Mouse (Mus musculus) heart, postnatal 25 days (tissue): ENCODE measurements at regions not wholly inside any gene's neighbourhood (a gene's known extent, or its start where the extent isn't known, plus 50 kb on each side); places are given as distances from the start of the nearest gene placed in this dataset.

ENCODE experiments used
- DNase-seq: peaks from one replicate; pipeline ENCODE4 v3.0.0; 2022; ENCODE audit warnings: low spot score
- intact Hi-C: fragments of 180-260 bp; cut with DNase I; formaldehyde crosslinking; loops from one replicate; pipeline ENCODE4 v1.15.1; 2025

DNA sequence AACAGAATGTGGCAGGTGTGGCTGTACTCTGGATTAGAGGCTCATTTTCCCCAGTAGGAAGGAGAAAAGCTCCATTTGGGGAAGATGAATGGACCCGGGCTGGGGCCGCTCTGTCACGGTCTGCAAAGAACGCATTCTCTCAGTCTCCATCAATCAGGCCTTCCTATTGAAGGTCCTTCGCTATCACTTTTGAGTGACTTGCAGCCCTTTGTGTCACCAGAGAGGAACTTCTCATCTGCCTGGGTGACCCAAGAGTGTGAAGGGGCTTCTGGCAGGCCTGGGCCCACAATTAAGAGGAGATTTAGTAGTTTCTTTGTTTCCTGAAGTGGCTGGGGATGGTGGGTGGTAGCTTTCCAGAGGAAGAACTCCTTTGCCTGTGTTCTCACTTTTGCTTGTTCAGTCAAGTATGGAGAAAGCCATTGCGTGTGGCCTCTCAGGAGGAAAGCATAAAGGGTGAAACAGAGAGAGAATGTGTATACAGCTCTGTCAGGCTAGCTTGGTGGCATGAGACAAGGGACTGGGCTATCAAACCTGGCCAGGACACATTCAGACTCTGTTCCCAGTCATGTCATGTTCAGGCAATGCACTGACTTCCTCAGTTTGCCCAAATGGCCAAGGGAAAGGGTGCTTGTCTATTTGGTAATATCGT, 1374.2 kb downstream of the Gsdmc2 start:
- intact Hi-C loops: no loop called here
- no peak for DNase-seq

DNA sequence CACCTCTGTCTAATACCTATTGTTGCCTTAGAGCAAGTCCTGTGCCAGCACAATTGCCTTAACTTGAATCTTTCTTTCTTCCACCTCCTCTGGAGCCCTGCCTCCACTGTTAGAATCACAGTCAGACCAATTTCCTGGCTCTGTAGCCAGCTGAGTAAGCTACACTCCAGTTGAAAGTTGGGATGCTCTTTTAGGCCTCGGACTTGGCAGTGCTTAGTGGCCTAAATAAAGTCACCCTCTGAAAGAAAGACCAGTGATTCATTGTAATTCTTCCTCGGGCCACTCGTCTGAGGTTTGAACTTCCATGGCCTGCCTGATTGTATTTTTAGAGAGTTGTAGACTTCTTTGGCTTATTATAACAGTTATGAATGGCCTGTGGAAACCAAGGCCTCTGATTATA, 1376.9 kb downstream of the Gsdmc2 start:
- intact Hi-C loops: no loop called here
- DNase-seq: no peak

DNA sequence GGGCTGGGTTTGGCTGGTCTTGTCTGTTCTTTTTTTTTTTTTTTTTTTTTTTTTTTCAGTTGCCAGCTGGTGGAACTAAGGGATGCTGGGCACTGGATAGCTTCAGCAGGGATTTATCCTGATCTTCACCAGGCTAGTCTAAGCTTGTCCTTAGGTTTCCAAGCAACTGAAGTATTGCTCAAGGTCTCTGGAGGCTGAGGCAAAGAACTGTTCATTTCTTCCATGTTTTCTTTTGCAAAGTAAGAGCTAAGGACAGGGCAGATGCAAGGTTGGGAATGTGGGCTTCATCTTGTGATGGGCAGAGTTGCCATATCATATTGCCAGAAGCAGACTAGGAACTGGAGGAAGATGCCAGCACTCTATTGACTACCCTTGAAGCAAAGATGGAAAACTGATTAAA, 1378.1 kb downstream of the Gsdmc2 start:
- intact Hi-C loops: no loop called here

DNA sequence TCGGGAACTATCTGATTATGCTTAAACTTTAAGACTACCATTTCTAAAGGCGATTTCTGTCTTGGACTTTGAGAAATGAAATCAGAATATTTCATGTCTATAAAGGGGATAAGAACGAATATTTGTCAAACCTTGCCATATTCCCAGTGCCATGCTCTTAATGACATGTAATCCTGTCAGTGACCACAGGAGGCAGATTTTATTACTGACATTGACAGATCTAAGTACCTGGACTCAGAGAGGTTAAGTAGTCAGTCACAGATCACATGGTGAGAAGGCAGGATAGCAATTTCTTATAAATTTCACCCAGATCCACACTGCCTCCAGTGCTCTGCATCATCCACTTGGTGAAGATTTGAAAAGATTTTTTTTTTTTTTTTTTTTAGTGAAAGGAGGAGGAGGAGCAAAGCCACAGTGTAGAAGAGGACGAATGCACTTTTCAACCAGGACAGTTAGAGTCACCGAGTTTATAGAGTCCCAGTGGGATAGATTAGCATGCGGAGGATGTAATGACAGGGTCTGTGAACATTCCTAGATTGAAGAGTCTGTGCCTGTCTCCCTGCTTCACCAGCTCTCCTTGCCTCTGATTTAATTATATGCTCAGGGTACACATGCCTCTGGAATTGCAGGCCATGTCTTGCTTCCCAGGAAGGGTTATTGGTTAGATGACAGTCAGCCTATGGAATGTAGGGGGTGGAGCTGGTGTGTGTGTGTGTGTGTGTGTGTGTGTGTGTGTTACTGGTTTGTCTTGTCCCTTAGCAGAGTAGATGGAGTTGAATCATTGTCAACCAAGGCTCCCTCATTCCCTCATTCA, 1379.7 kb downstream of the Gsdmc2 start:
- intact Hi-C loops: no loop called here

More for the DNA sequence above, 1378.1 kb downstream of the Gsdmc2 start:
- DNase-seq: no peak

DNA sequence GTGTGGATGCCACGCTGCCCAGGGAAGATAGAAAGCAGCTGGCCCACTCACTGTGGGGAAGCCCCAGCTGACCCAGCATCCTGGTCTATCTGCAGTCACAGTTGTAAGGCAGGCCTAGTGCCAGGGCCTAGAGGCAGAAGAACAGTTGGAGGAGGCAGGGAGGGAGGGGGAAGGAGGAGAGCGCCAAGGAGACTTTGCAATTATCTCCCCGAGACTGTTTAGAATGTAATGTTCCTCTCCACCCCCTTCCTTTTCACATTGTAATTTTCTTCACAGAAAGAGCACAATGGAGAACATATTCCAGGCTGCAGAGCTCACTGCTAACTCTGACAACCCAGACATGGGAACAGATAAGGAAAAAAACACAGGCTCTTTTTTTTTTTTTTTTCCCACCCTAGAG, 1382.3 kb downstream of the Gsdmc2 start:
- intact Hi-C loops: no loop called here
- peak; percentile 16 for DNase-seq

More for the DNA sequence above, 1379.7 kb downstream of the Gsdmc2 start:
- DNase-seq: no peak

DNA sequence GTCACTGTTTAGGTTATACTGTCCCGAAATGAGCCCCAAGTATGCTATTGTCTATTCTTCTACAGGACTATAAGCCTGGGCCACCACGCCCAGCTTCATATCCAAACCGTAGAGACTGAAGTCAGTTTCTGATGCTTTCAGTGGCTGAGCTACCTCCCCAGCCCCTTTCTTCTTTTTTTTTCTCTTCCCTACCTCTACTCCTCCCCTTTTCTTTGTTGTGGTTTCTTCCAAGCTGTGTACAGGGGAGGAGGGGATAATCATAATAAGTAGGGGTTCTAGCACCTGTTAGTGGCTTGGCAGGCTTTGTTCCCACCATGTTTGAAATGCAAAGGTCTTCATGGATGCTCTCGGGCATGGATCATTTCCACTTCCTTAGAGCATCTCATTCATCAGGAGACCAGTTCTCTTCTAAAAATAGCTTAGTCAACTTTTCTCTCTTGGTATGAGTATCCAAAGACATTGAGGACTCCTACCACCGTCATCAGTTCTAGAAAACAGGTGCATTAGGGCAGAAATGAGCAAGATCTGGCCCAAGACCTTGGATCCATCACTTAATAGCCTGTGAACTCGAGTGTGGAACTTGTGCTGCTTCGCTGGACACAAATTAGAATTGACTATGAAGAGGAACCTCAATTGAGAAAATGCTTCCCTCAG, 1383.5 kb downstream of the Gsdmc2 start:
- intact Hi-C loops: no loop called here
- no peak for DNase-seq

DNA sequence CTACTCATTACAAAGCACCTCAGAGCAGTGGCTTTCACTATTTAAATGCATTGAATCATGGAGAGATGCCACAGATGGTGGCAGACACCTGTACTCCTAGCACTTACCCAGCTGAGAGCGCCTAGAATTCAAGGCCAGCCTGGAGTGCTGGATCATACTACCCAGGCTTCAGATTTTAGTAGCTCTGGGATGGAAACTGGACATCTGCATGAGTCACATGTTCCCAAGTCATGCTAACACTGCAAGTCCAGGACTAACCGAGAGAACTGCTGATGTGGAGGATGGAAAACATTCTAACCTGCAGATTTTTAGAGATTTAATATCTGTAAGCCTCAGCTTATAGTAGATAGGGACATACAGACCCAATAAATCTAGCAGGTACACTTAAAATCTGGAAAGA, 1384.3 kb downstream of the Gsdmc2 start:
- intact Hi-C loops: no loop called here
- no peak for DNase-seq

DNA sequence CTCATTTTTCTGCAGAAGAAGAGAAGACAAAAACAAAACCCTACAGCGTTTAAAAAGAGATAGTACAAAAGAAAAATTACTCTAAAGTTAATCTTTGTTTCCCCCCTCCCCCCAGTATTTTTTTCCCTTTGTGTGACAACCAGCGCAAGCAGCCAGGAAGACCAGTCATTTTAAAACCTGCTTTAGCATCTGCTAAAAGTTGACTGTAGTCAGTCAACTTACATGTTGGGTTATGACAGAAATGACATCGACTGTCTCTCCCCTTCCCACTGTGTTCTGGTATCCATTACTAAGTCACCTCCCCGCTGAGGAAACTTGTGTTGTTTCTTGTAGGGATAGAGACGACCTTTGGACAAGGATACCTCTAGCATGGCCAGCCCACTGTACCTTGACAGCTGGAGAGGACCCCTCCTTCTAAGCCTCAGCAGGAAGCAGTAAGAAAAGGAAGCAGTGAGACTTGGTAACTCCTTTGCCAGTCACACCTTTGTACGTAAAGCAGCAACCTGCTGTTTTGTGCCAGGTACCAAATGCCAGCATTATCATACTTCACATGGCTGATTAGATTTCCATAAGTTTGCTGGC, 1384.9 kb downstream of the Gsdmc2 start:
- intact Hi-C loops: no loop called here
- DNase-seq: no peak

DNA sequence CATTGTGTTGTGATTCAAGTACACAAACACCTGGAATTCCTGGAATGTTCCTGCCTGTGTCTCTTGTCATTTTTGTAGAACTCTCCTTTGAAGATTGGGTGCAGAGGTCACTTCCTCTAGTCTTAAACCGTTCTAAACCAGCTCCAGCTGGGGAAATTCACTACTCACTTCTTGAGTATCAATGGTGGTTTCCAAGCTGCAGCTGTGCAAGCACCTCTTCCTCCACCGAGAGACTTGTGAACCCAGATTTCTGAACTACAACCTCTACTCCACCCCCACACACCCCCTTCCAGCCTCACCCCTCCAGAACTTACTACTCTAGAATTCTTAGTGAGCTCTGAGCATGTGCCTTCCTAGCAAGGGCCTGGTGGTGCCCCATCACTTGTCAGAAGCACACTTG, 1387.0 kb downstream of the Gsdmc2 start:
- intact Hi-C loops: no loop called here
- no peak for DNase-seq

DNA sequence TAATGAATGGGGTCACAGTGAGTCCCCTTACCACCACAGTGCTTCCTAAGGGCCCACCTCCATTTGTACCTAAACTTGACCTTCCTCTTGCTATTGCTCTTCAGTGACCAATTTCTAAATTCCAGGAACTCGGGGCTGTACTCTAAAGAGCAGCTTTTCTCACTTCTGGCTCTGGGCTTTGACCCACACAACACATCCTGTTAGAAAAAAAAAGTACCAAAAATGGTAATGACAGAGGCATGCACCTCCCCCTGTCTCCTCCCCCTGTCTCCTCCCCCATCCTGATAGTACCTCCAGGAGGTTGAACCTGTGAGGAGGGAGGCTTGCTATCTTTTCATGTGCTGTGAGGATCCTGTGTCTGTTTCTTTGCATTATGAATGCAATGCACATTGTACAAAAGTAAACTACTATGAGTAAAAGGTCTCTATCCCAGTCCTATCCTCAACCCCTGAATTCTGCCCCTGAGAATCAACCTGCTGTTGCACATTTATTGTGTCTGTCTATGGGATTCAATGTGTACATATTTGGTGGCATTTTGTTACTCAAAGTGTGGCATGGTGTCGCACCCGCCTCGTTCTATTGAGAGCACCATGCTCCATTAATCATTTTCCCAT, 1387.8 kb downstream of the Gsdmc2 start:
- intact Hi-C loops: no loop called here
- DNase-seq: no peak

DNA sequence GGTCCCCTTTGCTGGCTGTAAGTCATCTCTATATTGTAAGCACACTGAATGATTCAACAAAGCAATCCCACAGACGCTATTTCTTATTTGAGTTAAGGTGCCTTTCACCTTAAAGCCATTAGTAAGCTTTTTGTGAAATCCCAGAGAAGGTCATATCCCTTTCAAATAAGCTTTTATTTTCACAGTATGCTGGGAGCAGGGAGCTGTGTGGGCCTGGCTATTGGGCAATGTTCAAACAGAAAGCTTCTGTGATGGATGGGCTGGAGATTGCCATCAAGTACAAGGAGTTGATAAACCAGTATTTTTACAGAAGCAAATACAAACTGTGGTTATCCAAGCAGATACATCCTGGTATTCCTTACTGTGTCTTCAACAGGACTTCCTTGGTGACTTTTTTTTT, 1389.0 kb downstream of the Gsdmc2 start:
- no peak for DNase-seq
- intact Hi-C loops: no loop called here

DNA sequence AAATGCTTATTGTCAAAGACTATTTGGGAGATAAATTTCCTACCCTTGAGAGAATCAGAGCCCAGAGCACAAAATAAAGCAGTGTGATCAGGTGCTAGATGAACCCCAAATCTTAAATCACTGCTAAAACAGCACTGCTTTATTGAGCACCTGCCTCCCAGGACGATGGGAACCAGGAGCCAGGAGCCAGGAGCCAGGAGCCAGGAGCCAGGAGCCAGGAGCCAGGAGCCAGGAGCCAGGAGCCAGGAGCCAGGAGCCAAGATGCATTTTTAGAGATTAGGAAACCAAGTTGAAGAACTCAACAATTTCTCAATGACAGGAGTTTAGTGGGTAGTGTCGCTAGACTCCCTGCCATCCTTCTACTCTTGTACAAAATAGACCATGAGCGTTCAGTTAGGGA, 1396.9 kb downstream of the Gsdmc2 start:
- no peak for DNase-seq
- intact Hi-C loops: no loop called here

DNA sequence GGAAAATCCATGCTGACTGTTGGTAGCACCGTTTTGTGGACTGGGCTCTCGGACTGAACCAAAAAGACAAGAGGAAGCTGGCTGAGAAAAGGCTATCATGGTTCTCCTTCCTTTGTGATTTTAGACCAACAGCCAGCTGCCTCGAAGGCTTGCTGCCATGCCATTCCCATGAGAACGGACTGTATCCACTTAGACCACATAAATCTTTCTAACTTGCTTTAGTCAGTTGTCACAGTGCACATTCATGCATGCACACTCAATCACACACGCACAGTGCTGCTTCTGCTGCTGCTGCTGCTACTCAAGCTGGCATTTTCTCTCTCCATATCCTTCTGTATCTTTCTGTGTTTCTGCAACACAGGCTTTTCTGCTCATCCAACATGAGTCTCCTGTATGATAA, 1405.8 kb downstream of the Gsdmc2 start:
- no peak for DNase-seq

DNA sequence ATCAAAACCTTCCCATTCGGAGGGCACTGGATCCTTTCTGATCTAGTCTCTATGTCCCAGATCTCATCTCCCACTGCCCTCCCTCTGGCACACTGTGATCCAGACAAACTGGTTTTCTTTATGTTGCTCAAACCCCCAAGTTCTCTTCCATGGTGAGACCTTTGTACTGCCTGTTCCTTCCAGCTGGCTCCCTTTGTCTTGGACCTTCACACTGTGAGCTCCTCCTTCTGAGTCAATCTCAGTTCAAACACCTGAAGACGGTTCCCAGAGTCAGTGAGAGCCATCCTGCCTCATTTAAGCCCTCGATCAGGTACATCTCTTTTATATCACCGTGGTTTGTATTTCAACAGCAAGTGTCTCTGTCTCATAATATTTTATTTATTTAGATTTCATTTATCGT, 1408.3 kb downstream of the Gsdmc2 start:
- intact Hi-C loops: no loop called here
- DNase-seq: no peak

More for the DNA sequence above, 1405.8 kb downstream of the Gsdmc2 start:
- intact Hi-C loops: no loop called here

DNA sequence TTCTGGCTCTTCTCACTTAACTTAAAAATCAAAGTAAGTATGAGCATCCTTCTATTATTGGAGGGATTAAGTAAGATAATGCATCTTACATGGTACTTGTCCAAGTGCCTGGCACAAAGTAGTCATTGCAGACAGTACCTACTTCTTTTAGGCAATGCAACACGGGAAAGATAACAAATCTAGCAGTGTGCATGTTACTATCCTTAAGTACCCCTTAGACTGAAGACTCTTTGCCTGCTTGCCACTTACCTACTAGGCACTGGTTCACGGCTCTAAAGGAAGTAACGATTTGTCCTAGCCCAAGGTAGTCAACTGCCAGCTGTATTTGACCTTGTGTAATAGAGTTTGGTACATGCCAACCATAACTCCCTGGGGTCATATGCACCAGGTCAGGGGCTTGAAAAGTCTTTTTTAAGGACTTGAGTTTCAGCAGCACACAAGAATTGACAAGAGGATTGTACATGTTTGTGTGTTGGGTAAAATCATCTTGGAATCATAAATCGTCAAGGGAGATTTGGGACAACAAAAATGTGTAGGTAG, 1409.8 kb downstream of the Gsdmc2 start:
- intact Hi-C loops: no loop called here
- DNase-seq: no peak

DNA sequence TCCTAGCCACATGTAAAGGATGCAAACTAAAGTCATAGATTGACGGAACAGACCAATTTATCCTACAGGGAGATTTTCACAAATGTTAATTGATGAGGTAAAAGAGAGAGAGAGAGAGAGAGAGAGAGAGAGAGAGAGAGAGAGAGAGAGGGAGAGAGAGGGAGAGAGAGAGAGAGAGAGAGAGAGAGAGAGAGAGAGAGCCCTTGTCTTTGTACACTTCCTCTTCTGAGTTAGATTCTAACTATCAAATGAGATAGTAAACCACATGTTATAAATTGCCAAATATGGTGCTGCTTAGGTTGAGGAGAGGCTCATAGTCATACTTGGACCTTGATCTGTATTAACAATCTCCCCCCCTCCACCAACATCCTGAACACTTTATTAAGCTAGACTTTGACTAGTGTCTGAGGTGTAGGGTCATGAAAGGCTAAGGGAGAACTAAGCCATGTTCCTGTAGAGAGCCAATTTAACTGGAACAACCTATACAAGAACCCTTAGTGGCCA, 1412.2 kb downstream of the Gsdmc2 start:
- intact Hi-C loops: no loop called here
- no peak for DNase-seq

DNA sequence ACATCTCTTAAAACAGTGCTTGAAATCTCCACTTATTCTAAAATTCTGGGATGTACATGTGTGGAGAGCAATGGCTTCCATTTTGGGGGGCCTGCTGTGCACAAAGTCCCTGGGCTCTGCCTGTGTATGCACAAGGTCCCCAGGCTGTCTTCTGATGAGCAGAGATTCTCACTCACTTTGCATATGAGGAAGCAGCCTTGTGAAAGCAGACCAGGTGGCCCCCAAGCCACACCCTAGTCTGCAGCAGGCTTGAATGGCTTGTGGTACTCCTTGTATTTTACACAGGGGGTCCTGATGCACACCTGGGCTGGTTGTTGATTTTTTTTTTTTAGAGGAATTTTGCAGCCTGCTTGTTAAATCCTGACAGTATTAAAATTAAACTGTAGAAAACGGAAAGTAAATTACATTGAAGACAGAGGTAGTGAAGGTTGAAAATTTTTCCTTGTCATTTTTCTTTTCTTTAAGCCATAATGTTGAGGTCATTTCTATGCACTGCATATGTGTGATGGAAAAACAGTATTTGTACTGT, 1413.8 kb downstream of the Gsdmc2 start:
- intact Hi-C loops: no loop called here
- DNase-seq: no peak

DNA sequence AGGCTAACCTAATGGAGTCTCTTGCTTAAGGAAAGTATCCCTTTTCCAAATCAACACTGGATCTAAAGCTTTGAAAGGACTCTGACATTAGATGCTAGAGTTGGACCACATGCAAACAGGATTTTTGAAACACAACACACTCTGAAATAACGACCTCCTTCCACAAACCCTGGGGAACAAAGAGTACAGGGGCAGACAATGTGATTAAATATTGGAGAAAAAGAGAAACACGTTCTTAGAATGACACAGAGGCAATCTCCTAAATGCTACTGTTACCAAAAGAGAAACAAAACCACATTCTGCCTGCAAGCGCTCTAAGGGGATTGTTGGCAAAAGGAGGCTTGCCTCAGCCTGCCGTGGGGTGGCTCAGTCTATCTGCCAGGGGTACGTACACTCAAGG, 1422.0 kb downstream of the Gsdmc2 start:
- intact Hi-C loops: no loop called here
- no peak for DNase-seq

DNA sequence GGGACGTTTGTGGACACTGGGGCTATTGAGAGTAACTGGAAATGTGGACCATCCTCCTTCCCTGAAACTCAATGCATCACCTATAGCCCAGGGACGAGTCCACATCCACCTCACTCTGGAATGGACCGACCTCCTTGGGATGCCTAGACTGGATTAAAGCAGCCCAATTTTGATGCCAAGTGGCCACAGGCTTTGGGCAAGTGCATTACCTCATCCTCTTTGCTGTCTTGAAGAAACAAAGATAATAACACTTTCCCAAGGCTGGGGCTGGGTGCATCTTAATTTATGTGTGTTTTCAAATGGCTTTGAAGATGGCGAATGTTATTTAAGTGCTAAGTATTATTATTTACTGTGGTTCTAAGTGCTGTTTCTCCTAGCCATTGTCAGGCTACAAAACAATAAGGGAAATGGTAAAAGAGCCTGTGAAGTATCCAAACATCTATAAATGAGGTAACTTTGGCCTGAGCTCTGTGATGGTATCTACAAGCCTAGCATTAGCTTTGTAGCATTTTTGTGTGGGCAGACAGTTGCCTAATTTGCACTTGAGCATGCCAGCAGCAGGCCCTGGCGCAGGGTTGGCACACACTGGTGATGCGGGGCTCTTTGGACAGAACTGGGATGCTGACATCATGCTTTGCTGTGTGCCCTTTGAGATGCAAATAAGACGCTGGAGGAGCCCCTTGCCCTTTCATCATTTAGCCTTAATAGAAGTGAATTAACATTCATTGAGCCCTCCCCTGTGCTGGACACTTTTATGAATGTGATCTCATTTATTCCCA, 1423.7 kb downstream of the Gsdmc2 start:
- intact Hi-C loops: no loop called here
- no peak for DNase-seq
